Mouse (Mus musculus): ENCODE results near the gene Fcer1g. TPM values are rescaled to one million over a fixed set of nuclear protein-coding genes. Genes with fewer than 3 reads are reported as not detected.

Fcer1g gene
- total RNA-seq, 4 experiments from 2014 or later: 21.8 to 34.4 (median 28.3) TPM

GRCm38 (mm10) chr1:171239992-171240744 lies 6.0 kb upstream of the Fcer1g start:
- peak; percentile 70 for DNase-seq

DNA sequence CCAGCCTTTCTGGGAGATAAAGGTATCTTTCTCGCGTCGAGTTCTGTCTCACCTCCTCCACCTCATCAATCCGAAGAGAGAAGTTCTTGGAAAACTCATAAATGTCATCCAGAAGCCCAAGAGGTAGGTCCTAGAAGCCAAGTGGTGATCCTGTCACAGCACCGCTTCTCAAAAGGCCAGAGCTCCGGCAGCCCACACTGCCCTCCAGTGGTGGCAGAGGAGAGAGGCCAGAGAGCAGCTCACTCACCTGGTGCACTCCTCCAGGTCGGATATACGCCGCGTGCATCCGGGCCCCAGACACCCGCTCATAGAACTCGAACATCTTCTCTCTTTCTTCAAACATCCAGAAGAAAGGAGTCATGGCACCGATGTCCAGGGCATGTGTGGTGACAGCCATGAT lies 4.3 kb upstream of the Fcer1g start:
- peak; percentile 60 for DNase-seq

GRCm38 (mm10) chr1:171237438-171237837 lies 3.3 kb upstream of the Fcer1g start:
- no peak for DNase-seq

DNA sequence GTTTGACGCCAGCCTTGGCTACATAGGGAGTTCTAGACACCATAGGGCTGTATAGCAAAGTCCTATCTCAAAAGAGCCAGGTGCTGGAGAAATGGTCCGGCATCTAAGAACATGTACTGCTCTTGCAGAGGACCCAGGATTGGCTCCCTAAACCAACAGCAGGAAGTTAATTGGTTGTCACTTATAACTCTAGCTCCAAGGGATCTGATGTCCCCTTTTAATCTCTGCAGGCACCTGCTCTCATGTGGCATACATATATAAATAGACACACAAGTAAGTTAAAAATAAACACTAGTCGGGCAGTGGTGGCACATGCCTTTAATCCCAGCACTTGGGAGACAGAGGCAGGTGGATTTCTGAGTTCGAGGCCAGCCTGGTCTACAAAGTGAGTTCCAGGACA lies 1.6 kb upstream of the Fcer1g start:
- DNase-seq: no peak

- DNase-seq: no peak
Observed at GRCm38 (mm10) chr1:171234538-171234937, 373 bp upstream of the Fcer1g start.

- no peak for DNase-seq
Observed at GRCm38 (mm10) chr1:171232800-171233730, 1.1 kb downstream of the Fcer1g start.

DNA sequence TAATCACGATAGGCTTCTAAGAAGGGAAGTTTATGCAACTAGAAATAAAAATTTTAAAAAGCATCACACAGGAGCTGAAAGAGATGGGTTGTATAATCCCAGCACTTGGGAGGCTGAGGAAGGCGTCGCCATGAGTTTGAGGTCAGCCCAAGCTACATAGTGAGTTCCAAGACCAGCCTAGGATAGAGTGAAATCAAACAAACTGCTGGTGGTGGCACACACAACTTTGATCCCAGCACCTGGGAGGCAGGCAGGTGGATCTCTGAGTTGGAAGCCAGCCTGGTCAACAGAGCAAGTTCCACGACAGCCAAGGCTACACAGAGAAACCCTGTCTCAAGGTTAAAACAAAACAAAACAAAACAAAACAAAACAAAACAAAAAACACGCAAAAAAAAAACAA lies 1.8 kb downstream of the Fcer1g start:
- DNase-seq: no peak

- DNase-seq: no peak
Observed at GRCm38 (mm10) chr1:171231844-171232243, 2.3 kb downstream of the Fcer1g start.

GRCm38 (mm10) chr1:171230215-171230614 lies 4.0 kb downstream of the Fcer1g start:
- DNase-seq: no peak

DNA sequence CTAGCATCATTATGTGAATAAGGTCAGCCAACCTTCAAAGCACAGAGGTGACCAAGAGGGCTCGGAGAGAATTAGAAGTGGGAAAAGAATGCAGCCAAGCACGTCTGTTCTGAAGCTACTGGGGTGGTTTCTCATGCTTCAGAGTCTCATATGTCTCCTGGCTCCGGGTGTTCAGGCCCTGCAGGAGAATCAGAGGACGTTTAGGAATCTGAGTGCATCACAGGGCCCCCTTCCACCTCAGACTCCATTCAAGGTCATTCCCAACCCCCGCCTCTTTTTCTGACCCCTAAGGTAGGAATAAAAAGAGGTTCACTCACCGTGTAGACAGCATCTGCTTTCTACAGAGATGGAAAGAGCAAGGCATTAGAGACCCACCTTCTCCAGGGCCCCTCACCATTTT lies 4.4 kb downstream of the Fcer1g start:
- no peak for DNase-seq

DNA sequence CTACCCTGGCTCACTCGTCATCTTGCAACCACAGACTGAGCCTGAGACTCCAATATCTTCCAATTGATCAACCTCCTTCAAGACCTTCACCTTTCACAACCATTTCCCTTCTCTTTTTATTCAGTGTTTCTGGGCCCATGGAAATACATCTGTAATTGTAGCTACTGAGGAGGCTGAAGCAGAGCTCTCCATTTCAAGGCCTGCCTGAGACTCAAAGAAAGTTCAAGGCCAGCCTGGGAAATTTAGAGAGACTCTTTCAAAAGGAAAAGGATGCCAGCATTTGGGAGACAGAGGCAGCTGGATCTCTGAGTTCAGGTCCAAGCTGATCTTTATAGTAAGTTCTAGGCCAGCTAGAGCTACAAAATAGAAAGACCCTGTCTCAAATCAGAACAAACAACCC lies 6.3 kb downstream of the Fcer1g start:
- no peak for DNase-seq

DNA sequence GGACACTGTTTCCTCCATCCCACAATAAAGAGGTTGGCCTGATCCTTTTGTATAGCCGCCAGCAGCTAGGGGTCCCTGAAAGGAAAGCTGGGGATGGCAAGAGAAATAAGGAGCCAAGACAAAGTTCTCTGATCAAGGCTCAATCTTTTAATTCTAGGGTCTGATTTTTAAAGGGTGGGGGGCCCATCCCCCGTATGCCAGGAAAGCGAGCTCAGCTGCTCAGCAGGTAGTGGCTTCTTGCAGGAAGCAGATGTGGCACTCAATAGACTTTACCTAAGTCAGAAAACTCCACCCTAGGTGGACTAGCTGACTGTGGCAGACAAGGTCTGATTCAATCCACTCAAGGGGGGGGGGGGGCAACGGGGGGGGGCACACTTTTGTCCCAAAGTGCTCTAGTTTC lies 7.4 kb downstream of the Fcer1g start:
- DNase-seq: no peak

DNA sequence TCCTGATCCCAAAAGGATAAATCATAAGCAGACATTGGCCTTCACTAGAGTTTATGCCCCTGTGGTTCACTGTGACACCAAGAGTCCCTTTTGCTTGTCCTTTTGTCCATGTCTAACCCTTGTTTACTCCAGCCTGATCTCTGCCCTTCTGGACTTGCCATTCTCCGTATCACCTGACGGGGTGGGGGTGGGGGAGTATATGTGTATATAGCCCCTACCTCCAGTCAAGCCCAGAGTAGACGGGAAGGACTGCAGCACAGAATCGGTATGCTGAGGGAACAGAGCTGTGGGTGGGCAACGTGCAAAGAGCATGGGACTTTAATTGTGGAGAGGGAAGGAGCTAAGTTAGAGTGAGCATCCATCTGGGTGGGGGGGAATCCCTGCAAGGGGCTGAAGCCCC lies 9.3 kb downstream of the Fcer1g start, which contains the start of gene Apoa2:
Apoa2 (plus strand) TSS at position 198 of the 400 bp plus-strand sequence.
- DNase-seq: no peak

DNA sequence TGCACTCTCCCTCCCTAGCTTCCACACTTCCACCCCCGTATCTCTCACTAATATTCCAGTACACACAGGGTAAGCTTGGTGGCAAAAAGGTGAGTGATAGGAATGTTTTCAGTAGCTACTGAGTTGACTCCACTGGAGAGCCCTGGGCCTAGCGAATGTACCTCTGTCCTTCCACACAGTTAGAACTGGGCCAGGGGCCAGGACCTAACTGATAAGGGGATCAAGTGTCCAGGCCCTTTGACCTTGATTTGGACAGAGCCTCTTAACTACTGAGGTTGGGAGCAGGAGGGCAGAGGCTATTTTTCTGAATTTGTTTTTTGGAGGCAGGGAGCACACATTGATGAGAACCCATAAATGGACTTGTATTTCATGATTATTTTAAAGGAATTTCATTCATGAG lies 10.4 kb downstream of the Fcer1g start:
- peak; percentile 82 for DNase-seq

- DNase-seq: no peak
Observed at GRCm38 (mm10) chr1:171223168-171223567, 11.0 kb downstream of the Fcer1g start.

DNA sequence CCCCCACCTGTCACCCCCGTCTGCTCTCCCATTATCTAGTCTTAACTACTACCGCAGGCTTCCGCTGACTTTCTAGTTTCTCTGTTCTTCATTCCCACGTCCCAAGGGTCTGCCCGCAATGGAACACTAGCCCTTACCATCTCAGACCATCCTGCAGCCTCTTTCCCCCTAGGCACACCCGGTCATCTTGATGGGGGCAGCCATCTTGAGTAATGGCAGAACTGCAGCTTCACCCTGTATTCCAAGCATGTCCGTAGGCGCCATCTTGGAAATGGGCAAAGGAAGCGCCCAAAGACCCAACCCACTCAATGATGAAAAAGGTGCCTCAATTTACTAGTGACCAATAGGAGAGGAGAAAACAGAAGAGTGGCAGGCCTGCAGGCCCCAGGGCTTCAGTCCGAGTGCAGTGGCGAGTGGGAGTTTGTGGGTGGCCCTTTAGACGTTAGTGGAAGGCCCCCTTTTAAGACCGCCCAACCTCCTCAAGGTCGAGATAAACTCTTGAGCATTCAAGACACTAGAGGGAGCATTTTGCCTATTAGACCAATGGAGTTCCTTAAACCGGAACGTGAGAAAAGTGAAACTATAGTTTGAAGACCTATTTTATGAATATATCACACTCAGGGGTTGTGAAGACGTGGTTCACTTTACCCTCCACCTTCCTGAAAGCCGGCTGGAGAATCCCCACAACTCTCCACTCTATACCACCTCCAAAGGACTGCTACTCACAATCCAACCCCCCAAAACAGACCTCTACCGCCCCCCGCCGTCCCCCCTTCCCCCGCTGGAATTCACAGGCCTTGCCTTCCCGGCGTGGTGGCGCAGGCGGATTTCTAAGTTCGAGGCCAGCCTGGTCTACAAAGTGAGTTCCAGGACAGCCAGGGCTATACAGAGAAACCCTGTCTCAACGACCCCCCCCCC lies 11.7 kb downstream of the Fcer1g start, which contains the start of gene Tomm40l:
Tomm40l (minus strand) TSS at position 277 of the 918 bp plus-strand sequence.
- peak; percentile 99 for DNase-seq

DNA sequence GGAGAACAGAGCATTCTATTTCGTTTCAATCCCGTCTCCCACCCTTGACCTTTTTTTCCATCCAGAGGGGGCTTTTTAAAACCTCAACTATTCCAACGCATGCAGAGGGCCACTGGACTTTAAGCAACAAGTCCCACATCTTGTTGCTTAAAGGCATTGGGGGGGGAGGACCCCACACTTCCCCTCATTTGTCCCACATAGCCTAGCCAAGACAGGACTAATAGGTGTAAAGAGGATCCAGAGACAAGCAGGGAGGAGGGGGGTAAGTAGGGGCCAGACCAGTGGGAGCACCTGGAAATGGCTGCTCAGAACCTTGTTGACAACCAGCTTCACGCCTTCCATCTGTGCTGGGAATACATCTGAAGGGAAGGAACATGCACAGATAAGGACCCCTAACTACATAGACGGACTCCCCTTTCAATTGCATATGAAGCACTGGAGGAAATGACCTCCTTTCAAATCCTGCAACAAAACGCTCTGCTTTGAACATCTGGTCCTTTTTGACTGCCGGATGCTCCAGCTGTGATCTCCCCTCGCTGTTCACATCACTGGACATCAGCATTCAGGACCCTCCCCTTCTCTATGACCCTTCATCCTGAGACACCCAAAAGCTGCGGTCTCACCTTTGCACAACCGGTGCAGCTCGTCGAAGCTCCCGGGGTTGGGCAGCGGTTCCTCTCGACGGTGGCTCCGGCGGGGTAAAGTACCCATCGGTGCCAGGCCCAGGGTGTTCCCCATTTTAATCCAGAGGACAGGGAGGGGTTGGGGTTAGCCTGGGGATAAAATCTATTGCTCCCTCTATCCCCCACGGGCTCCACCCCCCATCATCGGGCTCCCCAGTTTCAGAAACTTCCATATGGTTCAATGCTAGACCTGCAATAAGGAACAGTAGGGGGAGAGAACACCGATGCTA lies 12.6 kb downstream of the Fcer1g start:
- DNase-seq: no peak

- peak; percentile 78 for DNase-seq
Observed at GRCm38 (mm10) chr1:171220871-171221270, 13.3 kb downstream of the Fcer1g start.

GRCm38 (mm10) chr1:171216241-171216955 lies 17.8 kb downstream of the Fcer1g start:
- no peak for DNase-seq

GRCm38 (mm10) chr1:171213801-171214496 lies 20.2 kb downstream of the Fcer1g start, which contains the start of gene Nr1i3:
Nr1i3 (plus strand) TSS chr1:171213970.
- DNase-seq: no peak
